8 mouse cellular contexts compared by ENCODE assay signal in genomic region chr7:79729169-79729568, GRCm38 (mm10). TPM values are rescaled to one million over a fixed set of nuclear protein-coding genes. Genes with fewer than 3 reads are reported as not detected.
A peak's percentile ranks its signal among the peaks of the same experiment; 100 is the strongest.
DNase-seq lines count a peak whose midpoint lies in the region; ATAC-seq and TF ChIP-seq lines count a peak whose summit lies in the region.

No protein-coding gene starts in this region.

- no peak for TF ChIP-seq POLR2A in testis, adult 2 months (IDR thresholded peaks at IDR 0.05; ENCODE audit: control insufficient read depth, low read depth, low read length)

- WGBS in heart, embryonic 10.5 days = 6% methylated on average over 8 of the region's 8 CpGs
- 7% methylated on average over 8 of the region's 8 CpGs for WGBS in heart, embryonic 11.5 days (ENCODE audit: insufficient replicate concordance)
- WGBS in embryonic facial prominence, embryonic 11.5 days = 4% methylated on average over 8 of the region's 8 CpGs
- WGBS in hindbrain, embryonic 11.5 days = 8% methylated on average over 8 of the region's 8 CpGs
- WGBS in midbrain, embryonic 13.5 days = 6% methylated on average over 8 of the region's 8 CpGs

- peaks cover 7% of the 10 kb centered on the region; the same call in 1 of the 2 replicates for H3K4me1 ChIP-seq in heart, embryonic 10.5 days
- no peaks in the 10 kb centered on the region for H3K4me1 ChIP-seq in heart, embryonic 11.5 days (ENCODE audit: control insufficient read depth, insufficient read depth, low read length)
- no peaks in the 10 kb centered on the region for H3K4me1 ChIP-seq in embryonic facial prominence, embryonic 11.5 days (ENCODE audit: control insufficient read depth, insufficient read depth, low read length)
- no peaks in the 10 kb centered on the region for H3K4me1 ChIP-seq in hindbrain, embryonic 11.5 days (replicated peaks; ENCODE audit: control insufficient read depth, insufficient read depth, low read length)
- H3K4me1 ChIP-seq in midbrain, embryonic 13.5 days (replicated peaks) = no peaks in the 10 kb centered on the region
- no peaks in the 10 kb centered on the region for H3K4me1 ChIP-seq in testis, adult 2 months (ENCODE audit: control insufficient read depth, insufficient read depth, low read length)

- peak; percentile 85 for DNase-seq in heart, embryonic 10.5 days (ENCODE audit: low spot score)
- peak; percentile 67 for DNase-seq in T-cell, adult 2 months (ENCODE audit: low spot score)
- DNase-seq in embryonic facial prominence, embryonic 11.5 days (ENCODE audit: low spot score) = peak; percentile 80
- DNase-seq in hindbrain, embryonic 11.5 days (ENCODE audit: low spot score) = peak; percentile 89
- DNase-seq in left cerebral cortex, postnatal 10 days (ENCODE audit: extremely low spot score in 1 of 2, low spot score in 2 of 2) = peak; percentile 36 to 79

- H3K27ac ChIP-seq in heart, embryonic 10.5 days = no peak overlapping the region
- no peak overlapping the region for H3K27ac ChIP-seq in heart, embryonic 11.5 days (ENCODE audit: low read depth, low read length)
- H3K27ac ChIP-seq in embryonic facial prominence, embryonic 11.5 days (replicated peaks; ENCODE audit: low read depth, low read length) = no peak overlapping the region
- no peak overlapping the region for H3K27ac ChIP-seq in hindbrain, embryonic 11.5 days (ENCODE audit: low read depth, low read length)
- H3K27ac ChIP-seq in midbrain, embryonic 13.5 days = no peak overlapping the region
- H3K27ac ChIP-seq in testis, adult 2 months (ENCODE audit: control insufficient read depth, insufficient read depth, low read depth, low read length) = no peak overlapping the region

- intact Hi-C loops in left cerebral cortex, postnatal 10 days (cut with DNase I) = loop anchor here (2.0 kb wide), 1 partner anchor 116 kb away; no protein-coding TSS in a partner anchor

- no peak overlapping the region for H3K4me2 ChIP-seq in heart, embryonic 11.5 days
- no peak overlapping the region for H3K4me2 ChIP-seq in embryonic facial prominence, embryonic 11.5 days (ENCODE audit: low read depth, low read length)
- no peak overlapping the region for H3K4me2 ChIP-seq in hindbrain, embryonic 11.5 days (replicated peaks; ENCODE audit: low read depth, low read length)
- no peak overlapping the region for H3K4me2 ChIP-seq in midbrain, embryonic 13.5 days (replicated peaks)

- H3K4me3 ChIP-seq in heart, embryonic 10.5 days = no peak overlapping the region
- H3K4me3 ChIP-seq in heart, embryonic 11.5 days (ENCODE audit: low read depth, low read length) = no peak overlapping the region
- H3K4me3 ChIP-seq in embryonic facial prominence, embryonic 11.5 days (ENCODE audit: low read depth, low read length) = no peak overlapping the region
- no peak overlapping the region for H3K4me3 ChIP-seq in hindbrain, embryonic 11.5 days (ENCODE audit: low read depth, low read length)
- no peak overlapping the region for H3K4me3 ChIP-seq in midbrain, embryonic 13.5 days (replicated peaks)
- no peak overlapping the region for H3K4me3 ChIP-seq in testis, adult 2 months (ENCODE audit: control insufficient read depth, low read depth, low read length)

- no peak for ATAC-seq in heart, embryonic 11.5 days (replicated peaks; ENCODE audit: insufficient number of reproducible peaks, low FRiP score, low TSS enrichment)
- no peak for ATAC-seq in embryonic facial prominence, embryonic 11.5 days (replicated peaks; ENCODE audit: insufficient number of reproducible peaks, low FRiP score, low TSS enrichment, low read depth)
- peak; percentile 33; the same call in 1 of the 2 replicates for ATAC-seq in hindbrain, embryonic 11.5 days (ENCODE audit: low FRiP score)
- peak; percentile 53; the same call in 1 of the 2 replicates for ATAC-seq in midbrain, embryonic 13.5 days

- H3K9me3 ChIP-seq in heart, embryonic 10.5 days = no peaks in the 10 kb centered on the region
- H3K9me3 ChIP-seq in heart, embryonic 11.5 days (replicated peaks; ENCODE audit: control insufficient read depth, low read length) = no peaks in the 10 kb centered on the region
- H3K9me3 ChIP-seq in embryonic facial prominence, embryonic 11.5 days (replicated peaks; ENCODE audit: control insufficient read depth, low read length) = no peaks in the 10 kb centered on the region
- H3K9me3 ChIP-seq in hindbrain, embryonic 11.5 days (ENCODE audit: control insufficient read depth, low read length) = no peaks in the 10 kb centered on the region
- H3K9me3 ChIP-seq in midbrain, embryonic 13.5 days = no peaks in the 10 kb centered on the region

- no peak overlapping the region for H3K9ac ChIP-seq in heart, embryonic 11.5 days (ENCODE audit: low read depth, low read length)
- H3K9ac ChIP-seq in embryonic facial prominence, embryonic 11.5 days (replicated peaks; ENCODE audit: low read length) = no peak overlapping the region
- no peak overlapping the region for H3K9ac ChIP-seq in hindbrain, embryonic 11.5 days (ENCODE audit: low read depth, low read length)
- no peak overlapping the region for H3K9ac ChIP-seq in midbrain, embryonic 13.5 days (replicated peaks)

- H3K36me3 ChIP-seq in heart, embryonic 10.5 days = no peaks in the 10 kb centered on the region
- H3K36me3 ChIP-seq in heart, embryonic 11.5 days (ENCODE audit: control insufficient read depth, insufficient read depth, low read length) = no peaks in the 10 kb centered on the region
- no peaks in the 10 kb centered on the region for H3K36me3 ChIP-seq in embryonic facial prominence, embryonic 11.5 days (replicated peaks; ENCODE audit: control insufficient read depth, insufficient read depth, low read depth, low read length)
- no peaks in the 10 kb centered on the region for H3K36me3 ChIP-seq in hindbrain, embryonic 11.5 days (ENCODE audit: control insufficient read depth, insufficient read depth, low read length)
- H3K36me3 ChIP-seq in midbrain, embryonic 13.5 days = no peaks in the 10 kb centered on the region
- no peaks in the 10 kb centered on the region for H3K36me3 ChIP-seq in testis, adult 2 months (ENCODE audit: control insufficient read depth, insufficient read depth, low read length)

- peaks cover 59% of the 10 kb centered on the region for H3K27me3 ChIP-seq in heart, embryonic 10.5 days (ENCODE audit: insufficient read depth, poor library complexity, severe bottlenecking)
- peaks cover 11% of the 10 kb centered on the region for H3K27me3 ChIP-seq in heart, embryonic 11.5 days (ENCODE audit: control insufficient read depth, insufficient read depth, low read length)
- H3K27me3 ChIP-seq in embryonic facial prominence, embryonic 11.5 days (ENCODE audit: control insufficient read depth, insufficient read depth, low read length) = no peaks in the 10 kb centered on the region; the same call in 1 of the 2 replicates
- H3K27me3 ChIP-seq in hindbrain, embryonic 11.5 days (ENCODE audit: control insufficient read depth, insufficient read depth, low read length) = no peaks in the 10 kb centered on the region
- H3K27me3 ChIP-seq in midbrain, embryonic 13.5 days = peaks cover 9% of the 10 kb centered on the region
- H3K27me3 ChIP-seq in testis, adult 2 months (ENCODE audit: control insufficient read depth, insufficient read depth, low read length) = no peaks in the 10 kb centered on the region

- TF ChIP-seq CTCF in testis, adult 2 months (IDR thresholded peaks at IDR 0.05; ENCODE audit: control insufficient read depth, insufficient read depth, insufficient replicate concordance, low read depth, low read length) = peak; percentile 86; the same call in 1 of the 2 replicates

RNA-seq across cellular contexts. Expression of gene Plin1, which starts 3.5 kb away (rescaled TPM):
- not detected in 2 replicates for polyA plus RNA-seq in heart, embryonic 10.5 days (2016; fragmentation: Nextera tagmentation; extraction: Ambion mirVana)
- not detected in 2 replicates for polyA plus RNA-seq in heart, embryonic 11.5 days (2014; fragmentation: Nextera tagmentation; extraction: Ambion mirVana)
- polyA plus RNA-seq in embryonic facial prominence, embryonic 11.5 days (2014; fragmentation: Nextera tagmentation; extraction: Ambion mirVana) = not detected in 2 replicates
- polyA plus RNA-seq in hindbrain, embryonic 11.5 days (2014; fragmentation: Nextera tagmentation; extraction: Ambion mirVana) = not detected in 2 replicates
- total RNA-seq in left cerebral cortex, postnatal 10 days (2021) = not detected
- not detected in 2 replicates for polyA plus RNA-seq in midbrain, embryonic 13.5 days (2015; fragmentation: Nextera tagmentation; extraction: Ambion mirVana)
- polyA plus RNA-seq in testis, adult 2 months (2012; rRNA removed) = 3.2 and 4.9 TPM in 2 replicates

RNA-seq across cellular contexts. Expression of gene Kif7, which starts 13.6 kb away (rescaled TPM):
- polyA plus RNA-seq in heart, embryonic 10.5 days (2016; fragmentation: Nextera tagmentation; extraction: Ambion mirVana) = 3.8 and 5.2 TPM in 2 replicates
- 1.9 and 2.3 TPM in 2 replicates for polyA plus RNA-seq in heart, embryonic 11.5 days (2014; fragmentation: Nextera tagmentation; extraction: Ambion mirVana)
- polyA plus RNA-seq in embryonic facial prominence, embryonic 11.5 days (2014; fragmentation: Nextera tagmentation; extraction: Ambion mirVana) = 4.5 TPM in 2 replicates
- 2.7 and 3.0 TPM in 2 replicates for polyA plus RNA-seq in hindbrain, embryonic 11.5 days (2014; fragmentation: Nextera tagmentation; extraction: Ambion mirVana)
- total RNA-seq in left cerebral cortex, postnatal 10 days (2021) = 1 to 10 TPM; 2.3 to 2.5 TPM
- 2.2 and 3.0 TPM in 2 replicates for polyA plus RNA-seq in midbrain, embryonic 13.5 days (2015; fragmentation: Nextera tagmentation; extraction: Ambion mirVana)
- polyA plus RNA-seq in testis, adult 2 months (2012; rRNA removed) = 1.2 and 1.3 TPM in 2 replicates

RNA-seq across cellular contexts. Expression of gene Pex11a, which starts 13.8 kb away (rescaled TPM):
- 5.7 and 8.8 TPM in 2 replicates for polyA plus RNA-seq in heart, embryonic 10.5 days (2016; fragmentation: Nextera tagmentation; extraction: Ambion mirVana)
- polyA plus RNA-seq in heart, embryonic 11.5 days (2014; fragmentation: Nextera tagmentation; extraction: Ambion mirVana) = 7.0 and 7.6 TPM in 2 replicates
- polyA plus RNA-seq in embryonic facial prominence, embryonic 11.5 days (2014; fragmentation: Nextera tagmentation; extraction: Ambion mirVana) = 7.1 and 8.3 TPM in 2 replicates
- polyA plus RNA-seq in hindbrain, embryonic 11.5 days (2014; fragmentation: Nextera tagmentation; extraction: Ambion mirVana) = 7.6 and 8.4 TPM in 2 replicates
- total RNA-seq in left cerebral cortex, postnatal 10 days (2021) = 1 to 10 TPM; 9.0 to 9.8 TPM
- polyA plus RNA-seq in midbrain, embryonic 13.5 days (2015; fragmentation: Nextera tagmentation; extraction: Ambion mirVana) = 11.8 and 13.7 TPM in 2 replicates
- 35.3 and 37.8 TPM in 2 replicates for polyA plus RNA-seq in testis, adult 2 months (2012; rRNA removed)

RNA-seq across cellular contexts. Expression of gene Wdr93, which starts 13.8 kb away (rescaled TPM):
- polyA plus RNA-seq in heart, embryonic 10.5 days (2016; fragmentation: Nextera tagmentation; extraction: Ambion mirVana) = 4.7 and 10.0 TPM in 2 replicates
- polyA plus RNA-seq in heart, embryonic 11.5 days (2014; fragmentation: Nextera tagmentation; extraction: Ambion mirVana) = 6.2 and 6.6 TPM in 2 replicates
- 0.21 and 0.42 TPM in 2 replicates for polyA plus RNA-seq in embryonic facial prominence, embryonic 11.5 days (2014; fragmentation: Nextera tagmentation; extraction: Ambion mirVana)
- polyA plus RNA-seq in hindbrain, embryonic 11.5 days (2014; fragmentation: Nextera tagmentation; extraction: Ambion mirVana) = 0.19 and 0.60 TPM in 2 replicates
- total RNA-seq in left cerebral cortex, postnatal 10 days (2021) = under 1 TPM in 1 of 2 experiments, not detected in 1; 0.34 TPM
- 0.08 and 0.27 TPM in 2 replicates for polyA plus RNA-seq in midbrain, embryonic 13.5 days (2015; fragmentation: Nextera tagmentation; extraction: Ambion mirVana)
- polyA plus RNA-seq in testis, adult 2 months (2012; rRNA removed) = 34.4 and 36.9 TPM in 2 replicates

Comparison
In these comparisons a context has a peak if more than half of its experiments do, and no peak if none do; other contexts are left out.
1. ATAC-seq: peak in hindbrain, embryonic 11.5 days (single experiment) and midbrain, embryonic 13.5 days (single experiment); none in heart, embryonic 11.5 days (single experiment) and embryonic facial prominence, embryonic 11.5 days (single experiment).
2. Peak in every context shown above with its lines, with median percentiles within 50 percentile points of each other: DNase-seq.